Mouse (Mus musculus) heart, adult 11 months (tissue): ENCODE measurements at regions not wholly inside any gene's neighbourhood (a gene's known extent, or its start where the extent isn't known, plus 50 kb on each side); places are given as distances from the start of the nearest gene placed in this dataset.

Source experiments
- DNase-seq: peaks from one replicate; pipeline ENCODE4 v3.0.0; 2022

DNA sequence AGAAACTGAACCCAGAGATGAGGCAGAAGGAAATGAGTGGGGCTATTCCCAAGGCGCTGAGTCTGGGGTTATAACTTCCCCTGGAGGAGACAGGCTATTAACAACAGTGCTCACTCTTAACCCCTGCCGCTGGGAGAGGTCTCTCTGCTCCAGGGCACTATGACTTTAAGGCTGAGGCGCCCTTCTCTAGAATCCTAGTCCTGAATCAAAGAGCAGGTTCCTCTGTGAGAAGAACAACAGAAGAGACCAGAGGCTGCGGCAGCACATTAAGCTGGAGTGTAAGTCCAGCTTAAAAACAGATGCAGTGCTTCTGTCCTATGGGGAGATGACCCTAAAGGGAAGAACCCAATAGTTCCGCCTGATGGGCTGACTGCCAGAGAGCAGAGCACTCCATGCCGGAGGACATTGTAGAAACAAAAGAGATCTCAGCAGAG is 173.4 kb upstream of the Klf7 start:
- DNase-seq = peak; percentile 97

DNA sequence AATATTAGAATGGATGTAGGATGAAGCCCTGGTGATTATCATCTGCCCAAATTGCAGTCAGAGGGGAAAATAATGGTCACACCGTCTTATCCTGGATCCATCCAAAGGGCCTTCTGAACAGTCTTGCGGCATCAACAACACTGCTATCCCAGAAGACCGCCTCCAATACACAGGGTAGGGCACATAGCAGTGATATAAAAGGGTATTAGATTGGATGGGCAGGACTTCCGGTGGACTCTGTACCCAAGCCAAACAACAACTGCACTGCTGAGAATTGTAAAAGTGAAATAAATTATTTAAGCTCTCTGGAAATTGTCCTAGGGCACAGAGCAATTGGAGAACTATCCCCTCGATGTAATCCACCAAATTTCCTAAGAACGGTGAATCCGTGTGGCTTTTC is 173.0 kb upstream of the Klf7 start:
- DNase-seq = no peak

DNA sequence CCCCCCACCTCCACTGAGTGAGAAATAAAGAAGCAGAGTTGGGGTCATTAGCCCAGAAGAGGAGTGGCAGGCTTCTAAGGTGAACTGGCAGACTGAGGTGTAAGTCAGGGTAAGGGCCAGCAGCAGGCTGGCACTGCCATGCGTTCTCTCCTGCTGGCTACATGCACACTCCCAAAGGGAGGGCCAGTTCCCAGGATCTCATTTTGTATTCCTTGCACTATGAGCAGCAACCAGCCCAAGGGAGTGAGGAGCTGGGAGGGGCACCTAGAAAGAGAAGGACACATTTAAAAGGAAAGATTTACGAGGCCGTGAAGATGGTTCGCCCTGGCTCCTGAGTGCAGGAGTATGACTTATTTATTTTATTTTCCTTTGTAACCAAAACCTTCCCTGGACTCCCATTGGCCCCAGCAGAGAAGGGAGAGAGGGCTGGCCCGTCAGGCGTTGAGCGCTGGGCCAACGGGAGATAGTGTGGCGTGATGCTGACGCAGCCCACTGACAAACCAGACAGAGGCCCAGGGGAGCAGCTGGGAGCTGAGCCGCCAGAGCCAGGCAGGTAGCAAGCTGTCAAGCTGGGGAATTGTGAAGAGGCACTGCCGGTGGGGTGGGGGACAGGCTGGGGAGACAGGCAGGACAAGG is 166.8 kb upstream of the Klf7 start:
- peak; percentile 95 for DNase-seq

DNA sequence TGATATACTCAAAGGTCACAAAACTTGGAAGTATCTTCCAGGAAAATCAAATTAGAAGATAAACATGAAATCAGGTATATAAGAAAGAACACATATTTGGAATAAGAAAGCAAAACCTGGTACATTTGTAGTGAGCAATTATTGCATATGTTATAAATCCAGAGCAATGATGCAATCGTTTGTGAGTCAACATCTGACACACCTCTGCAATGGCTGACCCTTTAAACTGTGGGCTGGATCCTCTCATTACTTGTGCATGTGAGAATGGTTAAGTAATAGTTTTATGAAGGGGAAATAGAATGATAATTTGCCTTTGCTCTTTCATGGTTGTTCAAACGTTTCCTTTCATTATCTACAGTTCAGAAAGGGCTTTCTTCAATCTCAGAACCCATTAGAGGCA is 165.0 kb upstream of the Klf7 start:
- DNase-seq = no peak

DNA sequence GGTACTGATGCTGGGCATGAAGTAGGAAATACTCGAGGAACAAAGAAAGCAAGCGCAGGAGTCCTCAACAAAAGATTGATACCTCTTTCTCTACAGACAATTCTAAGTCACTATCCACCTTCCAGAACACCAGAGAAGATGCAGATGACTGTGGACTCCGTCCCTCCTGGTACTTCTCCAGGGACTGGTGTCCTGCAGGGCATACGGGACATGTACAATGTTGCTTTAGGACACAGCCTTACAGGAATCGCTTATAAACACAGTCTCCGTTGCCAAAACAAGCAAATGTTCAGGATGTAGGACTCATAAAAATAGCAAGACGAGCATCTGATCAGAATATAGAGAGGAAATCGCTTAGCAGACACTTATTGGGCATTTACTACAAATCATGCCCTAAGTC is 162.6 kb upstream of the Klf7 start:
- DNase-seq = peak; percentile 82

DNA sequence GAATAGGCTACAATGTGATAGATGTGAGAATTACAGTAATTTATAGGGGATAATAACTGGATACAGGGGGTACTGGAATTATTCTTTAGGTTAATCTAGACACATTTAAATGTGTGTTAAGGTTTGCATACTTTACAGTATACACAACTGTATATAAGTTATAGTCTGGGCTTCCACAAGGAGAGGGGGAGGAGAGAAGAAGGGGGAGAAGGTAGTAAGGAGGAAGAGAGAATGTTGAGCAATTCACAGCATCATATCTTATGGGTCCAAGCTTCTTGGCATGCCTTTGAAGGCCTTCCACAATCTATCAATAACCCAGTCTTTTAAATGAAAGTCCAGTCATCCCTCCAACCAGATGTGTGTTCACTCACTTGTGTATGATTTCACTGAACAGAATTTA is 153.8 kb upstream of the Klf7 start:
- DNase-seq = no peak

DNA sequence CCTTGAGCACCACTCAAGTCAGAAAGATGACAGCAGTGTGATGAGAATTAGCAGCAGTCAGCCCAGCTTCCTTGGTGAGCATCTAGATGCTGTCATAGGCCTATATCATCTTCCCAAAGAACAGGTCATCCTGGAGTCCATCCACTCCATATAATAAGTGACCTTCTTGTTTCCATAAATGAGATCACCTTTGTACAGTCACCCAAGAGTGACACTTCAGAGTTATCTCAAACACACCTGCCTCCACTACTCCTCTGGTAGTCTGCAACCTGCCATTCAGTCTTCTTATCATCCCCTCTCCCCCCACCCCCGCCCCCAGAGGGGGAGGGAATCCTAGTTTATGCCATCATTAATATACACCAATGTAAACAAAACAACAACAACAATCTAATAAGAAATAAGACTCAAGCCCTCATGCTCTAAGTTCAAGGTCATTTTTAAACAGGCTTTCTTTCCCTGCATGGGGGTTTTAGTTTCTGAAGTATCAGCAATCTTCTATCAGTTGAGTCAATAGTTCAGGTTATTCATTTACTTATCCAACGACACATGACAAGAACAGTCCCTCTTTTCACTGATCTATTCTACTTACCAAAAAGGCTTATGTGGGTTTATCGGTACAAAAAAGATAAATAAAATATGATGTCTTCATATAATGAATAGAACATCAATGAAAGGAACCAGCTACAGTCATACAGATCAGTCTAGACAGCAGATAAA is 153.2 kb upstream of the Klf7 start:
- DNase-seq = no peak

DNA sequence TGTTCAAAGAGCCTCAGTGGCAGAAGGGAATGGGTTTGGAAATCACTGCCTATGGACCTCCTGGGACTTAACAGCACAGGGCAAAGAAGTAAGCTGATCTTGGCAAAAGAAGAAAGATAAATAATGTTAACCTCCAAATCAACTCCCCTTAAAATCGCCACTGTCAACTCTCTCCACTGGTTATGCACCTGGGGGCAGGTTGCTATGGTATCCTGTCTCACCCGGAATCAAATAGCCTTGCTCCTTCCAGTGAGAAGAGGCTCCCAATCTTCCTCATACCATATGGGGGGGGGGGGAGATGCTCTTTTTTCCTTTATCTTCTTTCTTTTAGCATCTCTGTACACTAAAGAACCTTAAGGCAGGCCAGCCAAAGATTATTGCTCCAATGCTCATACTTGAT is 135.2 kb upstream of the Klf7 start:
- DNase-seq = no peak

DNA sequence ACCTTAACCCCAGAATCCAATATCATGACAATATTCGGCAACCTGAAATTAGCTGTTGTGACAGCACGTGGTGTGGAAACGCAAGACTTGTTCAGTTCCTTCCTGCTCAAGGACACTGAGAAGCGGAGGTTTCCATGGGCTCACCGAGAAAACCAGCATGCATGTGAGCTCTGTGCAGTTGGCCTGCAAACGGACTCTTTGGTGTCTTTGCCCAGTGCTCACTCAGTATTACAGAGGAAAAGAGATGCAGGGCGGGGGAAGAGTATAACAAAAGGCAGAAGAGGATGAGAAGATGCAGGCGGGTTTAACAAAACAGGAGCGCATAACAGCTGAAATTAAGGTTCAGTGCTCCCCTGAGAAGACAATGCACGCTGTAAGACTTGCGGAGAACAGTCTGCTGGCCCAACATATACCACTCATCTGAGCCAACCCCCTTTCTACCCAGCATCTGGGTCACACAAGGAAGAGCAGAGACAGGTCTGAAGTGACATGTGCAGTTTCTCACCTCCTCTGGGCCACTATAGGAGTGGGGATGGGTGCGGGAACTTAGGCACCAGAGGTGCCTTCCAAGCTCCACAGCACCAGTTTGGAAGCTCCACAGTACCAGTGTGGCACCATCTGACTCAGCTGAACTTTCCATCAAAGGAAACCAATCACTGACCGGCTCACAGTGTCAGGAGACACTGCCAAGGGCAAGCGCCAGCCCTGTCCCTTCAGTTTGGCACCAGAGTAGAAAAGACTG is 133.6 kb upstream of the Klf7 start:
- no peak for DNase-seq

DNA sequence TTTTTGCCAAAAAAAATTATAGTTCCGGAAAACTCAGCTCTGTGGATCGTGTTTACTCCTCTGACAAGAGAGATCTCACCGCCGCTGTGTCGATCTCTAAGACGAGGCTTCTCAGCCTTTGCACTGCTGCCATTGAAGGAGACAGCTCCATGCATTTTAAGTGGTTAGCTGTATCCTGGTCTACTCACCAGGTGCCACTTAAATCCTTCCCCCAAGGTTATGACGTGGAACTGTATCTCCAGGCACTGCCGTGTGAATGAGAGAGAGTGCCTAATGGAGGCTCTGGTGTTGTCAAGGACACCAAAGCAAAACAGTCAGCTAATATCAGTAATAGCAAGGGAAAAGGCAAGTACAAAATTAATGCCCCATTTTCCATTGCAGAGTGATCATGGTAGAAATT is 132.6 kb upstream of the Klf7 start:
- no peak for DNase-seq

DNA sequence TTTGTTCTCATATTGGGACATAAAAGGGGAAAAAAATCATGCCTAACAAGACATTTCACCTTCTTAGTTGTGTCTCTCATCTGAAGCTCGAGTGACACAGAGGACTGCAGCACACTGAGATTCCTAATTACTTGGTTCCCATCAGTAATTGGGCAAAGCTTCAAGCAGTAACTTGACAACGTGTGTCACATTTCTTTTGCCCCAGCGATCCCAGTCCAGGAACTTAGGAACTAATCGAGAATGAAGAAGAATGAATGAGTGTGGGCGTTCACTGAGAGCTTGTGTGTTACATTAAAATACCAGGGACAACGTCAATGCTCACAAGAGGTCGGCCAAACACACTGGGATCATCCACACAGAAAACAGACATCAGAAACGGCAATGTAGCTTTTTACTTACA is 131.9 kb upstream of the Klf7 start:
- no peak for DNase-seq

DNA sequence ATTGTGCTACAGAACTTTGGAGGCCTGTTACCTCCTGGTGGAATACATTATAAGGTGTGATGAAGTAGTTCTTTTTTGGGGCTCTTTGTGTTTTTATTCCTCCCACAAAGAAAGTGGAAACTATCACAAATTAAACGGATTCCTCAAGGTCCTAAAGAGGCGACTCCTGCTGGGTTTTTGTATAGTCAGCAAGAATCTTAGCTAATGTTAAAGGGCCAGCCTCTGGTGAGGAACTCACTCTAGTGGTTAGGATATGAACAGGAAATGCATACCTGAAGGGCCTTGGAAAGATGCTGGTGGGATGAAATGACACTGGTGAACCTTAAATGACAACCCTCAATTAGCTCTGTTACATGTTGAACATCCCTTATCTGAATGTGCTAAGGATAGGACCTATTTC is 120.3 kb upstream of the Klf7 start:
- DNase-seq = no peak

DNA sequence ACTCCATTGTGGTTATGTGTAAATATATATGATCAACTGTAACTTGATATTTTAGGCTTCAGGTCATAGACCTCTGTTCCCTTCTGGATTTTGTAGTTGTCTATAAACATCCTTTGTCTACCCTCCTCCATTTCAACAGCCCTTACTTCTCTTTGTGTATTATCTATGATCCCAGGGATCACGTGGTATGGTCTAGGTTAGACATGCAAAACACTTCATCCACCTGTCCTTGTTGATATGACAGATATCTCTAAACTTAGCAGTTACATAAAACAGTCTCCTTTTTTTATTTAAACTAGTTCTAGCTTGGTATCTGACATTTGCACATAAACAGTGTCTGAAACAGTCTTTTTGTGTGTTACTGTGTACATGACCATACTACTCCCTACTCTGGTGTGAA is 107.6 kb upstream of the Klf7 start:
- no peak for DNase-seq

DNA sequence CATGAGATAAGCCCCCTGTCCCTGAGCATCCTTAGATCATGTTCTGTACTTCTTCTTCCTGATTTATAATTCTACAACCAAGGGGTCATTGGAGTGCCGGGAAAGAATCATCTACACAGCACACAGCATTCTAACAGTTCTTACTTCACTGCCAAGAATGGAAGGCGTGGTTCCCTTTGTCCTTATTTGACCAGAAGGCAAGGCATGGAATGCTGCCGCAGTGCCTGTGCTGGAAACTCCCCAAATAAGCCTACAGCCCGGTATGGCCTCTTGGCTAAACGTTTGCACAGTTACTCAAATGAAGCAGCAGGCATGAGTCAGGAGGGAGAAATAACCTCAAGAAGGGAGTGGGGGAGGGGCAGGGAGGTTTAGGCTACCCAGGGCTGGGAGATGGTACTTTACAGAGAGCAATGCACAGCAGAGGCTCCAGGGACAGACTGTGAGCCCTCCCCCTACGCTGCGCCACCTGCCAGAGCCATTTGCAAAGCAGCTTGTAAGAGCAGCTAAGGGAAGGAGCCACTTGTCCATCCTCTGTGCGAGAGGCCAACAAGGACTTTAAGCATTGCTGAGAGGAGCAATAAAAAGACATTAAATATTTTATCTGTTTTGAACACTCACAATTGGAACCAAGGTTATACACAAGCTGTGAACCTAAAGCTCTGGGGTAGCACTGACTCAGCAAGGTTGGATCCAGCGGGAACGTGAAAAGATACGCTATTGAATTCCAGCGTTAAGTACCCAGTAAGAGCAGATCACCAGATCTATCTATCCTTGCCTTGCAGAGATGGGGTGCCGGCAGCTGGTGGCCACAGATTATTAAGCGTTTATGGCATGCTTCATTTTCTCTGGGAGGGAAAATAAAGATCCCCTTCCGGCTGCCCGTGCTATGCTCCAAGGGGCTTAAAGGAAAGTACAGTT is 104.2 kb upstream of the Klf7 start:
- DNase-seq = peak; percentile 98

DNA sequence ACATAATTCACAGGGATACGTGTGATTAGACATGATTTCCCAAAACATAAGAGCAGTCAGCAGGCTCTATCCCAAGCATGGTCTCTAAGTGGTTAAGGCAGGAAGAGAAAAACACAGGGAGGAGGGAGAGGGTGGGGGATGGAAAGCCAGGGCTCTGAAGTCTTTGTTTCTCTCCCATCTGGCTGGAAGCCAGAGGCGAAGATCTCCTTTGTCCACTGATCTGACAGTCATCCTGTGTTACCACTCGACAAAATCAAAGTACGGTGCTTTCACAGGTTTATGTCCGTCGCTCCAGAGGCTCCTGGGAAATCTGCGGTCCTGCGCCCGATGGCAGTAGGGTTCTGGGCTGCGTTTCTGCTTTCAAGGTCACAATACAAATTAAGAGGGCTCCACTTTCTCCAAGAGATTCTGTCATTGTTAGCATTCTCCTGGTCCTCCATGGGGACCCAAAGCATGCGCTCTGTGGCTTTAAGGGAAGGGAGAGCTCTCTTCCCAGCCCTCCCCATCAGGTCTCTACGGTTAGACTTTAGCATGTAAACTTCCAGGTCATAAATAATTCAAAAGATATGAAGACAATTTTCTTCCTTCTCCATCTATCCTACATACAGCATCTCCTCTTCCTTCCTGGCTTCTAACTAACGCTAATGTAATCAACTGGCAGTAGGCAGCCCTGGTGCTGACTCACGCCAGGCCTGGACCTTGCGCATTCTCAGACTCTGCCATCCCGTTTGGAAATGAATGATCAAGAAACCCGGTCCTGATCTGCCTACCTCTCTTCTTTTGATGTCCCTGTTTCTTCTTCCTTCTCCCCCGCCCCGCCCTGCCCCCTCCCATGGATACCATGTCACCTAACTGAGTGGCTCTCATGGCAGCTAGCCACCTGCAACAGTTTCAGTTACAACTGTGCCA is 102.0 kb upstream of the Klf7 start:
- peak; percentile 93 for DNase-seq

DNA sequence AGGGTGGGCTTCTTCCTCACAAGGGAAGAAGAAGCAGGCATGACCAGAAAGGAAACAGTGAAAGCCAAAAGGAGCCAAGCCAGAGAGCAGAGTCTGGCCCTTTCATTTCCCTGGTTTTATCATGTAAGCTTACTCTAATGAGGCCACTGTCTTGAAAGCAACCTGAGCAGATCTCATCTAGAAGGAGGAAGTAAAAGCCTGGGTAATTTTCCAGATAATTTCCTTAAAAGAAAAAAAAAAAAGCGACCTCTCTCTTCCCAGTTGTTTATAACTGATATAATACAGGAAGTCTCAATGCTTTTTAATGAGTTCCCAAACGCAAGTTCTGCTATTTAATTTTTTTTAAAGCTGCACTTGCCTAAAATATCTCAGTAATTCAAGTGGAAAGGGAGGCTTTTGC is 100.4 kb upstream of the Klf7 start:
- no peak for DNase-seq

DNA sequence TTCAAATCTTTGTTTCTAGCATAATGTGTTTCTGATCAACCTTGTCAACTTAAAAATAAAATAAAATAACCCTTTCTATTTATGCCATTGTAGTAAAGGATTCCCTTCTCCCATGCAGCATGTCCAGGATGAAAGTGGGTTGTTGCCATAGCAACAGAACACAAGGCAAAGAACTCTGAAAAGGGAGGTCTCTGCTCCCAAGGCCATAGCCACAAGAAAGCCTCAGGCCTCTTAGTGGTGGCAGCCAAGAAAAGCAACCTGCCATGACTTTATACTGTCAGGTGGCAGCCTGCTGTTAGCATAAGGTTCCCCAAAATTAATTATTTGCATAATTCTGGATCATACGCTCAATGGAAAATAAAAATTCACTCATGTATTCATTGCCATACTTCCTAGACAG is 98.4 kb upstream of the Klf7 start:
- DNase-seq = no peak

DNA sequence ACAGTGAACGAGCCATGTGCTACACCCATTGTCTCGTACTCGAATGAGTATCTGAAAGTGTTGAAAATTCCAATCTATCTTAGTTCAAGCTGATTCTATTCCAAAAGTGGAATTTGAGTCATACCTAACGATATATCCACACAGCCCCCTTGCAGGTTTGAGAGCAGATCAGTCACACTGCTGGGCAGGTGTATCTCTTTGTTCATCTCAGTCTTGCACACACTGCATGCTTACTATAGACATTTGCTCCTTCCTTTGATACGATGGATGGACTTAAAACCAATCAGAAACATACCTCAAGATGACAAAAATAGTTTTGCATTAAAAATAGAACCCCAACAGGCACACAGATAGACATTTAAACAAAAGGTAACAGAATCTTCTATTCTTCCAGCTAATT is 98.0 kb upstream of the Klf7 start:
- no peak for DNase-seq

DNA sequence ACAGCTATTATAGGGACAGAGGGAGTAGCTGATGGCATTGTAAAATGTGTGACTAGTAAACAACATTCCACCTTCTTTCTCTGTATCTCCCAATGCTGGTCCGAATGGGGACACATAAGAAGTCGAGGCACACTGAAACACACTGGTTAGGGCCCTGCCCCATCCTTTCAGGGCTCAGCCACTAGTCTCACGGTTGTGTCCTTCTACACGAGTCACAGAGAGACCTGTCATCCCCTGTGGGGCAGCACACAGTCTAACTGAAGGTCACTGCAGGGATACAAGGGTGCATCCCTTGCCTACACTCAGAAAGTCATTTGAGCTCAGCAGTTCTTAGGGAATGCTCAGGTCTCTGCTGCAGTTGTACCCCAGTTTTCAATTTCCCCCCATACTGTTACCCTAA is 93.6 kb upstream of the Klf7 start:
- peak; percentile 80 for DNase-seq

DNA sequence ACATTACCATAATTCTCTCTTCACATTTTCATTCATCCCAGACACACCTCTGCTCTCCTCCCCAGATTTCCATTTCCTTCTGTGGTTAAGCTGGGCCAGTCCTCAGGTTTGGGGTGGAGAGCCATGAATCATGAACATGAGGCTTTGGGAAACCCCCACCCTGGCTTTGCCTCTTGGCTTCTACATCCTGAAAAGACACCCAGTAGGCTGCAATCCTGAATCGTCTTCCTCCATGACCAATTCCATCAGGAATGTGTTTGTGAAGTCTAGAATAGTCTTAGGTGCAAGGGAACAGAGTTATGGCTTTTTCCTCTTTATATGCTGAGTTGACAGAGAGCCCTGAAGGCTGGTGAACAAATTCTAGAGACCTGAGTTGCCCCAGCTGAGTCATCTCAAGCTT is 87.0 kb upstream of the Klf7 start:
- DNase-seq = peak; percentile 71

DNA sequence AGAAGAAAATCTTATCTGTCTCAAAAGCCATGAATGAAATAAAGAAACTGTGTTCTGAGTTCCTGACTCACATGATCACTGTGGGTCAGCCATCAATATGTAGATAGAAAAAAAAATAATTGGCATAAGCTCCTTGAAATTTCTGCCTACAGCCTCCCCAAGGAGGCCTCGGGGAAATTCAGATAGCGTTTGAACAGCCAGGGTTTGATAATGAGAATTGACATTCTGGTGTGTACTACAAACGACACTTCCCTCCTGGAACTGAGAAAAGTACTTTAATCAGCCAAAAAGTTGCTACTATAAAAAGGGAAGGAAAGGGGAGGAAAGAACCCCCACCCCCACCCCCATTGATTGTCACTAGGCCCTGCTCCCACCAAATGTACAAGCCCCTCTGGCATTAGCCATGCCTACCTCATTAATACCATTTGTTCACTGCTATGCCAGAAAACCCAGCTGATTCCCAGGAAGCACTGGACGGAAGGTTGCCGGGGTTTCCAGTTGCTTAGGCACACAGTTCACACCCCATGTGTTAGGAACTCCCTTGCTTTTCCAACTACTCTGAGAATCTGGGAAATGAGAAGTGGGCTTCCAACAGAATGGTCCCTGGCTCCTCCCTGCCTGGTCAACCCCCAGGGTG is 78.4 kb upstream of the Klf7 start:
- DNase-seq = peak; percentile 74

DNA sequence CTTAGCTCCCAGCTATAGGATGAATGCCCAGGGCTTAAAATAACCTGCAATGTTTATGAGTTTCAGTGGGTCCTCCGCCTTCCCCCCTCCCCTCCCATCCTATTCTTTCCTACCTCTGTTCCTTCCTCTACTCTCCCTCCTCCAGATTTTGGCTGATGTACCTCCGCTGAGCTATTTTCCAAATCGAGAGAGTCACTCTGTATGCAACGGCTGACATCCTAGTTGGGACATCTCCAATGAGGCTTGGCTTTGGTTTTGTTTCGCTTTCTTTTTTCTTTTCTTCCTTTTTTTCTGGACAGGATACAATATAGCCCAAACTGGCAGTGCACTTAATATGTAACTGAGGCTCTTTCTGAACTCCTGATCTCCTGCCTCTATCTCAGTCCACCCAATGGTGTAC is 76.7 kb upstream of the Klf7 start:
- peak; percentile 56 for DNase-seq
